Mouse (Mus musculus) ES-E14 (cell line): ENCODE data around the gene Rprd2. TPM values are rescaled to one million over a fixed set of nuclear protein-coding genes. Genes with fewer than 3 reads are reported as not detected.
A peak's percentile ranks its signal among the peaks of the same experiment; 100 is the strongest.

Experiments
- DNase-seq: peaks from one replicate; pipeline ENCODE4 v3.0.0-alpha.2; 2013; ENCODE audit warnings: low read depth, low spot score
- H3K27ac ChIP-seq: 2 replicates; pipeline ENCODE4 v1.5.1; 2012; ENCODE audit warnings: low read depth, mild to moderate bottlenecking, low read length, moderate library complexity, mixed read lengths; ENCODE audit not compliant: poor library complexity, insufficient read depth, severe bottlenecking
- H3K36me3 ChIP-seq: 2 replicates; pipeline ENCODE4 v1.6.1; 2012; ENCODE audit warnings: mild to moderate bottlenecking, low read length, moderate library complexity, mixed read lengths; ENCODE audit not compliant: control insufficient read depth, poor library complexity, insufficient read depth, severe bottlenecking
- H3K4me1 ChIP-seq, 2 experiments: fragments of 150-350 bp in 1 of 2; sonication (generic) in 1 of 2; 2 replicates each; pipeline ENCODE4 v1.6.1; 2012; ENCODE audit warnings: low read length in 2 of 2, mild to moderate bottlenecking in 1 of 2, mixed read lengths in 1 of 2; ENCODE audit not compliant: control insufficient read depth in 2 of 2, insufficient read depth in 2 of 2, poor library complexity in 1 of 2
- H3K4me3 ChIP-seq, 2 experiments: fragments of 150-350 bp in 1 of 2; sonication (generic) in 1 of 2; 2 replicates each; pipeline ENCODE4 v1.5.1; 2012; ENCODE audit warnings: low read length in 2 of 2, low read depth in 1 of 2, mild to moderate bottlenecking in 1 of 2, mixed read lengths in 1 of 2; ENCODE audit not compliant: insufficient read depth in 1 of 2, poor library complexity in 1 of 2, severe bottlenecking in 1 of 2
- H3K9ac ChIP-seq: 2 replicates; pipeline ENCODE4 v1.6.1; 2012; ENCODE audit warnings: low read depth, mild to moderate bottlenecking, low read length, mixed read lengths; ENCODE audit not compliant: poor library complexity, insufficient read depth, severe bottlenecking
- H3K9me3 ChIP-seq: fragments of 150-350 bp; sonication (generic); 2 replicates; pipeline ENCODE4 v1.6.1; 2012; ENCODE audit warnings: low read depth, mild to moderate bottlenecking, low read length; ENCODE audit not compliant: control insufficient read depth, insufficient read depth
- CHD2 ChIP-seq: IDR thresholded peaks from 2 replicates; pipeline ENCODE4 v1.6.1; 2014; ENCODE audit warnings: mild to moderate bottlenecking, low read depth, low read length, inconsistent platforms
- HCFC1 ChIP-seq: IDR thresholded peaks from 2 replicates; pipeline ENCODE4 v1.6.1; 2012; ENCODE audit warnings: low read length, inconsistent platforms, borderline replicate concordance; ENCODE audit not compliant: insufficient read depth
- MAFK ChIP-seq: IDR thresholded peaks from 2 replicates; pipeline ENCODE4 v1.6.1; 2014; ENCODE audit warnings: mild to moderate bottlenecking, low read depth, low read length, inconsistent platforms; ENCODE audit not compliant: insufficient read depth
- ZC3H11A ChIP-seq: IDR thresholded peaks from 2 replicates; pipeline ENCODE4 v1.6.1; 2012; ENCODE audit warnings: low read depth, mild to moderate bottlenecking, inconsistent platforms, low read length, borderline replicate concordance
- ZNF384 ChIP-seq: IDR thresholded peaks from 2 replicates; pipeline ENCODE4 v1.6.1; 2012; ENCODE audit warnings: low read depth, low read length, inconsistent platforms
- in situ Hi-C, 2 experiments: fragments of 600-800 bp; cut with MboI; formaldehyde crosslinking; loops; one replicate each; pipeline ENCODE4 v1.15.1; 2025; ENCODE audit warnings: low sequenced_read_pairs in 2 of 2, inconsistent platforms in 1 of 2; ENCODE audit not compliant: unreplicated experiment in 2 of 2
- total RNA-seq: library from RNA; depleted of rRNA; stranded (reverse); fragments of 300-350 nt; gene quantifications from 2 replicates; pipeline ENCODE4 v1.2.3, GENCODE M21; 2012

Gene Rprd2
- total RNA-seq, 1 experiment, result 16.2 TPM

GRCm38 (mm10) chr3:95785501-95785900 is 33.2 kb downstream of the Rprd2 start:
- Histone ChIP-seq H3K9ac (no peak overlapping the region), H3K36me3 (peaks cover 12% of the 10 kb centered on the region), H3K4me1 (no peaks in the 10 kb centered on the region), H3K9me3 (no peaks in the 10 kb centered on the region), H3K27ac (no peak overlapping the region), H3K4me3 (no peak overlapping the region)
- in situ Hi-C loops, result no loop called here
- TF ChIP-seq ZC3H11A, result no peak
- peak; percentile 67 for TF ChIP-seq MAFK
- DNase-seq, result no peak

GRCm38 (mm10) chr3:95771985-95772384 is 46.7 kb downstream of the Rprd2 start:
- DNase-seq, result no peak
- Histone ChIP-seq H3K27ac (no peak overlapping the region), H3K9me3 (no peaks in the 10 kb centered on the region), H3K9ac (no peak overlapping the region), H3K36me3 (peaks cover 15% of the 10 kb centered on the region), H3K4me3 (no peak overlapping the region), H3K4me1 (no peaks in the 10 kb centered on the region)
- peak; percentile 49 for TF ChIP-seq ZC3H11A
- no peak for TF ChIP-seq CHD2
- in situ Hi-C loops, result no loop called here

GRCm38 (mm10) chr3:95765534-95765933 is 53.1 kb downstream of the Rprd2 start:
- no peak overlapping the region for H3K9ac ChIP-seq
- no peak overlapping the region for H3K27ac ChIP-seq
- TF ChIP-seq HCFC1 (no peak), ZC3H11A (no peak), CHD2 (no peak), ZNF384 (no peak), MAFK (no peak)
- in situ Hi-C loops, result no loop called here
- no peak for DNase-seq
- H3K4me1 ChIP-seq, result peaks cover 10 to 13% of the 10 kb centered on the region in 2 experiments
- peaks cover 20% of the 10 kb centered on the region for H3K36me3 ChIP-seq
- no peak overlapping the region for H3K4me3 ChIP-seq
- H3K9me3 ChIP-seq, result no peaks in the 10 kb centered on the region

GRCm38 (mm10) chr3:95763811-95764210 is 54.9 kb downstream of the Rprd2 start:
- H3K9me3 ChIP-seq, result no peaks in the 10 kb centered on the region
- no peak overlapping the region for H3K27ac ChIP-seq
- H3K4me3 ChIP-seq, result no peak overlapping the region
- TF ChIP-seq ZC3H11A (no peak), ZNF384 (no peak), HCFC1 (no peak), MAFK (no peak), CHD2 (no peak)
- peak overlapping the region; percentile 34; the same call in 1 of the 2 replicates for H3K9ac ChIP-seq
- in situ Hi-C loops, result no loop called here
- H3K36me3 ChIP-seq, result peaks cover 20% of the 10 kb centered on the region
- no peak for DNase-seq
- H3K4me1 ChIP-seq, result peaks cover 10 to 15% of the 10 kb centered on the region in 2 experiments

- H3K36me3 ChIP-seq, result peaks cover 20% of the 10 kb centered on the region
- H3K4me1 ChIP-seq, result peaks cover 15% of the 10 kb centered on the region in 2 experiments
- no peak for TF ChIP-seq ZNF384
- TF ChIP-seq HCFC1, result no peak
- no peak for TF ChIP-seq MAFK
- TF ChIP-seq ZC3H11A, result no peak
- no peak for TF ChIP-seq CHD2
- no peaks in the 10 kb centered on the region for H3K9me3 ChIP-seq
- in situ Hi-C loops, result no loop called here
- no peak overlapping the region for H3K9ac ChIP-seq
- H3K4me3 ChIP-seq, result no peak overlapping the region
- H3K27ac ChIP-seq, result no peak overlapping the region
- no peak for DNase-seq
Measured at GRCm38 (mm10) chr3:95762961-95763360, 55.7 kb downstream of the Rprd2 start.
